Mouse (Mus musculus) frontal cortex, postnatal 36 days (tissue): ENCODE measurements at regions not wholly inside any gene's neighbourhood (a gene's known extent, or its start where the extent isn't known, plus 50 kb on each side); places are given as distances from the start of the nearest gene placed in this dataset.

Experiments used
- DNase-seq, 2 experiments: peaks; one replicate each; pipeline ENCODE4 v3.0.0; 2022; ENCODE audit warnings: low spot score in 2 of 2

DNA sequence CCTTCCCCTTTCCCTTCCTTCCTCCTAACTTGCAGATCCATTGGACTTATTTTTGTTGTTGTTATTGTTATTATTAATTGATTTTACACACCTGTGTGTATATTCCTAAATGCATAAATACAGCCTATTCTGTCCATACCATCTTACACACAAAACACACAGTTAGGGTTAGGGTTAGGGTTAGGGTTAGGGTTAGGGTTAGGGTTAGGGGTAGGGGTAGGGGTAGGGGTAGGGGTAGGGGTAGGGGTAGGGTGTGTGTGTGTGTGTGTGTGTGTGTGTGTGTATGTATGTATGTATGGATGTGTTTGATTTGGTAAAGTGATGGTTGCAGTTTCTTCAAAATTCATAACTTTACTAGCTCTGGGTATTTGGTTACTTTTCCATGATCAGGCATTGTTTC lies 892.5 kb upstream of the Cdh18 start:
- no peak for DNase-seq

DNA sequence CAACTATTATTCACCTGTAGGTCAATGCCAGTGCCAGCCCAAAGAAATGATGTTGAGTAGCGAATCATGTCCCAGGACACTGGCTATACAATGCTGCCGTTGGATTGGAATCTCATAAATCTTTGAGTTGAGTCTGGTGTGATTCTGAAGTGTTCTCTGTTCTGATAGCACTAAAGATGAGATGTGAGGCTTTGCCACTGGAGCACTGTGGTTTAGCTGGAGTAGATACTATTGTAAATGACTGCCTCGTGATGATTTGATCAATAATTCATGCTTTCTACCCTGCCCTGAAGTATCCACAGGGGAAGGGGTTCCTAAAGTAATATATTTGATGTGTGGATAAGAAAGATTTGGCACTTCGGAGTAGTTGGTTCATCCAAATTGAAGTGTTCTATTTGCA lies 884.6 kb upstream of the Cdh18 start:
- DNase-seq = no peak

DNA sequence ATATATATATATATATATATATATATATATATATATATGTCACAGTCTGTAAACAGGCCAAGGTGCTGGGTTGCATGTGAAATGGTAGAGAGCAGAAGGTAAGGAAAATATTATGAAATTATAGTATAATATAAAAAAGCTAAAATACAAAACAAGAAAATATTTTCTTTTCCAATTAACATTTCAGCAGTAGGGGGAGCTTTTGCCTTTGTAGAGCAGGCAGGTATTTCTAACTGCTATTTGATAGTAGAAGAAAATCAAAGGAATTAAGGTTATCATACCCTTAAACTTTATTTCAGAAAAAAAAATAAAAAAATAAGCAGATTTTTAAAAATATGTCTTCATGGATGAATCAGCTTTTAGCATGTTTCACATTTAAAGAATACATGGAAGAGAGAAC lies 879.1 kb upstream of the Cdh18 start:
- DNase-seq = no peak

DNA sequence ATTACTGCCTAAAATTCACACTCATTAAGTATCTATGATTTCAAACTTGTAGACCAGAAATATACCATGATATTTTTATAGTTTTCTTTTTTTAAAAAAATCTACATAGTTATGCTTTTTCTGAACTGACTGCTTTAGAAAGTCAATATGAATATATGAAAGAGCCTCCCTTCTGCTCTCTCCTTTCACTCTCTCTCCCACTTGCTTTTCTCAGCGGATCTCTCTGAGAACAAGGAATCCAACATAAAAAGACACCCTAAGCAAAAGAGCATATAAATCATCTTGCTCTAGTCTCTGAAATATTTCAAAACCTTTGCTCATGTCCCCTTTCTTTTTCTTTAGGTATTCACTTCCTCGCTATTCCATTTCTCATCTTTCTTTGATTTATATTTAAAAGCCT lies 864.7 kb upstream of the Cdh18 start:
- peak in 1 of 2 experiments; percentile 10 for DNase-seq
